ENCODE assay signal across 8 mouse cellular contexts in the genomic region with DNA sequence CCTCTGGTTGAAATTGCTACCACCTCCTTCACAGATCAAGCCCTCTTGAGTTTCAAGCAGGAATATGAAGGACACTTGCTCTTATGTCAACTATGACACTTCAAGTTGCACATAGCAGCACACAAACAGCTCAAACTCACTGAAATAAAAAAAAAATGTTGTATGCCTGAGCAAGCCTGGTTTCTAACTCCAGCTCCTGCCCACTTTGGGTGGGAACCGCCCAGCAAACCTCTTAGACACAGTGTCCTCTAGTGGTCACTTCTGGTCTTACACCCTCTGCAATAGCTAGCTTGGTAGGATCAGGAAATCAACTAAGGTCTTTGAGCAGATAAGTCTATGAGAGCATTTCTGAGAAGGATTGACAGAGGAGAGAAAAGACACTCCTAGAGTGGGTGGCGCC. TPM values are rescaled to one million over a fixed set of nuclear protein-coding genes. Genes with fewer than 3 reads are reported as not detected.
DNase-seq lines count a peak whose midpoint lies in the region; ATAC-seq and TF ChIP-seq lines count a peak whose summit lies in the region.

No protein-coding gene starts in this region.

- no peak overlapping the region for H3K27ac ChIP-seq in cerebellum, adult 2 months (ENCODE audit: insufficient read depth, low read length)
- H3K27ac ChIP-seq in intestine, embryonic 15.5 days, result no peak overlapping the region
- no peak overlapping the region for H3K27ac ChIP-seq in lung, embryonic 14.5 days (ENCODE audit: low read depth)

- no peaks in the 10 kb centered on the region for H3K9me3 ChIP-seq in intestine, embryonic 15.5 days
- no peaks in the 10 kb centered on the region for H3K9me3 ChIP-seq in lung, embryonic 14.5 days (ENCODE audit: low read depth, low read length)

- H3K27me3 ChIP-seq in cerebellum, adult 2 months (ENCODE audit: control insufficient read depth, insufficient read depth, low read length), result no peaks in the 10 kb centered on the region
- H3K27me3 ChIP-seq in intestine, embryonic 15.5 days (replicated peaks), result no peaks in the 10 kb centered on the region
- no peaks in the 10 kb centered on the region for H3K27me3 ChIP-seq in lung, embryonic 14.5 days (ENCODE audit: insufficient read depth, low read length)

- DNase-seq in cerebellum, adult 2 months, result peak in 1 of 2 experiments; percentile 18
- no peak for DNase-seq in cerebellum, adult 11 months
- peak; percentile 52 for DNase-seq in ovary, postnatal 10 days (ENCODE audit: low spot score)
- DNase-seq in ovary, adult 18-20 months (ENCODE audit: low spot score), result no peak
- peak; percentile 33 to 76 for DNase-seq in cerebellum, postnatal 25 days
- peak; percentile 95 for DNase-seq in lung, embryonic 14.5 days
- DNase-seq in spleen, postnatal 10 days (ENCODE audit: low spot score in 2 of 2), result peak; percentile 36 to 77

- no peak overlapping the region for H3K4me3 ChIP-seq in cerebellum, adult 2 months (replicated peaks; ENCODE audit: insufficient read depth, low read depth, low read length)
- no peak overlapping the region for H3K4me3 ChIP-seq in intestine, embryonic 15.5 days (replicated peaks)
- no peak overlapping the region for H3K4me3 ChIP-seq in lung, embryonic 14.5 days (ENCODE audit: low read depth, low read length)

- TF ChIP-seq POLR2A in cerebellum, adult 2 months (IDR thresholded peaks at IDR 0.05; ENCODE audit: borderline replicate concordance, insufficient read depth, low read length), result no peak

- TF ChIP-seq CTCF in cerebellum, adult 2 months (IDR thresholded peaks at IDR 0.05; ENCODE audit: borderline replicate concordance, insufficient read depth, low read depth, low read length), result peak; percentile 79
- TF ChIP-seq CTCF in lung, embryonic 14.5 days (IDR thresholded peaks at IDR 0.05; ENCODE audit: low read depth), result peak; percentile 99

- H3K36me3 ChIP-seq in intestine, embryonic 15.5 days, result no peaks in the 10 kb centered on the region
- H3K36me3 ChIP-seq in lung, embryonic 14.5 days (ENCODE audit: insufficient read depth), result no peaks in the 10 kb centered on the region

- peaks cover 17% of the 10 kb centered on the region for H3K4me1 ChIP-seq in cerebellum, adult 2 months (ENCODE audit: control insufficient read depth, insufficient read depth, low read length)
- H3K4me1 ChIP-seq in intestine, embryonic 15.5 days (replicated peaks), result no peaks in the 10 kb centered on the region
- H3K4me1 ChIP-seq in lung, embryonic 14.5 days (ENCODE audit: insufficient read depth), result no peaks in the 10 kb centered on the region

- H3K9ac ChIP-seq in intestine, embryonic 15.5 days, result no peak overlapping the region
- H3K9ac ChIP-seq in lung, embryonic 14.5 days, result no peak overlapping the region

- H3K4me2 ChIP-seq in intestine, embryonic 15.5 days (replicated peaks), result no peak overlapping the region
- no peak overlapping the region for H3K4me2 ChIP-seq in lung, embryonic 14.5 days

- WGBS in cerebellum, adult 2 months, result 42% methylated on average over 2 of the region's 2 CpGs
- WGBS in intestine, embryonic 15.5 days, result 29% methylated on average over 2 of the region's 2 CpGs
- WGBS in lung, embryonic 14.5 days, result 20% methylated on average over 2 of the region's 2 CpGs

- ATAC-seq in intestine, embryonic 15.5 days, result peak; percentile 36; the same call in 1 of the 2 replicates
- ATAC-seq in lung, embryonic 14.5 days (ENCODE audit: insufficient read depth), result peak; percentile 44; the same call in 1 of the 2 replicates

RNA-seq across cellular contexts. Expression of a gene that starts 54.2 kb away (rescaled TPM):
- polyA plus RNA-seq in cerebellum, adult 2 months (2012; rRNA removed), result 2,556 and 2,566 TPM in 2 replicates
- polyA plus RNA-seq in intestine, embryonic 15.5 days (2015; fragmentation: Nextera tagmentation; extraction: Ambion mirVana), result 1,374 and 1,471 TPM in 2 replicates
- 1,598 and 1,617 TPM in 2 replicates for polyA plus RNA-seq in lung, embryonic 14.5 days (2014; fragmentation: Nextera tagmentation; extraction: Ambion mirVana)

Comparison
In these comparisons a context has a peak if more than half of its experiments do, and no peak if none do; other contexts are left out.
1. DNase-seq: peak in ovary, postnatal 10 days (single experiment), cerebellum, postnatal 25 days (2 of 2), lung, embryonic 14.5 days (single experiment) and spleen, postnatal 10 days (2 of 2); none in cerebellum, adult 11 months (single experiment) and ovary, adult 18-20 months (single experiment).